Mouse (Mus musculus): ENCODE measurements around the gene Etfb. TPM values are rescaled to one million over a fixed set of nuclear protein-coding genes. Genes with fewer than 3 reads are reported as not detected.

Etfb gene
- total and polyA plus RNA-seq, 3 experiments, result 147 to 201 (median 201) TPM

- no peaks in the 10 kb centered on the region for H3K36me3 ChIP-seq (replicated peaks in 1 of 2; ENCODE audit: control insufficient read depth in 1 of 2, insufficient read depth in 1 of 2, low read length in 1 of 2)
- peaks cover 46% of the 10 kb centered on the region for H3K27me3 ChIP-seq (replicated peaks)
- no peak for TF ChIP-seq RAD21 (IDR thresholded peaks at IDR 0.05; ENCODE audit: low read depth, low read length)
- TF ChIP-seq RCOR1 (conservative IDR thresholded peaks at IDR 0.05; ENCODE audit: low read depth, low read length), result no peak
- no peak for TF ChIP-seq TBP (conservative IDR thresholded peaks at IDR 0.05; ENCODE audit: low read depth, low read length)
- dilution Hi-C loops (cut with MboI; ENCODE audit: extremely low pct_ligation_motif_present, extremely low pct_unique_long_range_greater_than_20kb, low sequenced_read_pairs), result no loop called here
- in situ Hi-C loops (cut with MboI; ENCODE audit: low pct_ligation_motif_present, low pct_unique_long_range_greater_than_20kb, low sequenced_read_pairs), result loop anchor here (25.0 kb wide), 1 partner anchor 306 kb away; the partner anchor contains the start of genes Klk10, Klk8 and Klk9
- H3K4me2 ChIP-seq (ENCODE audit: insufficient read depth, low read depth, poor library complexity, severe bottlenecking), result no peak overlapping the region
- H3K27ac ChIP-seq (ENCODE audit: insufficient read depth, low read depth), result no peak overlapping the region
- peaks cover 13 to 14% of the 10 kb centered on the region in 2 experiments for H3K4me1 ChIP-seq (ENCODE audit: control insufficient read depth in 1 of 2, insufficient read depth in 2 of 2)
- no peak overlapping the region for H3K9ac ChIP-seq (ENCODE audit: insufficient read depth, low read depth)
- H3K79me2 ChIP-seq (replicated peaks; ENCODE audit: control insufficient read depth, extremely low read depth, insufficient read depth, poor library complexity, severe bottlenecking), result no peaks in the 10 kb centered on the region
- no peak overlapping the region for H3K4me3 ChIP-seq (replicated peaks in 1 of 3; ENCODE audit: low read depth in 2 of 3, low read length in 2 of 3, poor library complexity in 1 of 3)
- no peaks in the 10 kb centered on the region for H3K9me3 ChIP-seq (replicated peaks; ENCODE audit: low read length)
- DNase-seq (ENCODE audit: extremely low read depth), result no peak
Observed at GRCm38 (mm10) chr7:43481191-43481590, 37.3 kb downstream of the Etfb start.

GRCm38 (mm10) chr7:43482090-43482716 lies 38.3 kb downstream of the Etfb start:
- Histone ChIP-seq H3K79me2 (replicated peaks; ENCODE audit: control insufficient read depth, extremely low read depth, insufficient read depth, poor library complexity, severe bottlenecking) (no peaks in the 10 kb centered on the region), H3K36me3 (replicated peaks in 1 of 2; ENCODE audit: control insufficient read depth in 1 of 2, insufficient read depth in 1 of 2, low read length in 1 of 2) (no peaks in the 10 kb centered on the region), H3K4me2 (ENCODE audit: insufficient read depth, low read depth, poor library complexity, severe bottlenecking) (no peak overlapping the region), H3K27me3 (replicated peaks) (peaks cover 54% of the 10 kb centered on the region), H3K9ac (ENCODE audit: insufficient read depth, low read depth) (no peak overlapping the region), H3K27ac (ENCODE audit: insufficient read depth, low read depth) (no peak overlapping the region), H3K4me1 (ENCODE audit: control insufficient read depth in 1 of 2, insufficient read depth in 2 of 2) (peaks cover 13 to 22% of the 10 kb centered on the region in 2 experiments), H3K4me3 (replicated peaks in 1 of 3; ENCODE audit: low read depth in 2 of 3, low read length in 2 of 3, poor library complexity in 1 of 3) (no peak overlapping the region), H3K9me3 (replicated peaks; ENCODE audit: low read length) (no peaks in the 10 kb centered on the region)
- no peak for TF ChIP-seq MAX (IDR thresholded peaks at IDR 0.05; ENCODE audit: low read length)
- TF ChIP-seq PAX5 (IDR thresholded peaks at IDR 0.05; ENCODE audit: low read length), result no peak
- no peak for TF ChIP-seq MAFK (IDR thresholded peaks at IDR 0.05; ENCODE audit: insufficient replicate concordance, low read length)
- no peak for TF ChIP-seq TCF12 (IDR thresholded peaks at IDR 0.05; ENCODE audit: low read depth, low read length)
- TF ChIP-seq CHD1 (IDR thresholded peaks at IDR 0.05; ENCODE audit: low read depth, low read length), result no peak
- no peak for TF ChIP-seq ZMIZ1 (IDR thresholded peaks at IDR 0.05; ENCODE audit: low read depth, low read length)
- no peak for TF ChIP-seq CHD2 (IDR thresholded peaks at IDR 0.05; ENCODE audit: low read length)
- no peak for TF ChIP-seq TBP (conservative IDR thresholded peaks at IDR 0.05; ENCODE audit: low read depth, low read length)
- in situ Hi-C loops (cut with MboI; ENCODE audit: low pct_ligation_motif_present, low pct_unique_long_range_greater_than_20kb, low sequenced_read_pairs) (loop anchor here (25.0 kb wide), 1 partner anchor 305 kb away; the partner anchor contains the start of genes Klk10, Klk8 and Klk9), dilution Hi-C loops (cut with MboI; ENCODE audit: extremely low pct_ligation_motif_present, extremely low pct_unique_long_range_greater_than_20kb, low sequenced_read_pairs) (no loop called here)
- DNase-seq (ENCODE audit: extremely low read depth), result no peak

GRCm38 (mm10) chr7:43483236-43483635 lies 39.4 kb downstream of the Etfb start:
- no peak overlapping the region for H3K9ac ChIP-seq (ENCODE audit: insufficient read depth, low read depth)
- no peak for DNase-seq (ENCODE audit: extremely low read depth)
- peaks cover 13 to 23% of the 10 kb centered on the region in 2 experiments for H3K4me1 ChIP-seq (ENCODE audit: control insufficient read depth in 1 of 2, insufficient read depth in 2 of 2)
- peaks cover 52% of the 10 kb centered on the region for H3K27me3 ChIP-seq (replicated peaks)
- no peak overlapping the region for H3K27ac ChIP-seq (ENCODE audit: insufficient read depth, low read depth)
- in situ Hi-C loops (cut with MboI; ENCODE audit: low pct_ligation_motif_present, low pct_unique_long_range_greater_than_20kb, low sequenced_read_pairs) (loop anchor here (25.0 kb wide), 1 partner anchor 304 kb away; the partner anchor contains the start of genes Klk10, Klk8 and Klk9), dilution Hi-C loops (cut with MboI; ENCODE audit: extremely low pct_ligation_motif_present, extremely low pct_unique_long_range_greater_than_20kb, low sequenced_read_pairs) (no loop called here)
- H3K4me3 ChIP-seq (replicated peaks in 1 of 3; ENCODE audit: low read depth in 2 of 3, low read length in 2 of 3, poor library complexity in 1 of 3), result no peak overlapping the region
- H3K36me3 ChIP-seq (replicated peaks in 1 of 2; ENCODE audit: control insufficient read depth in 1 of 2, insufficient read depth in 1 of 2, low read length in 1 of 2), result no peaks in the 10 kb centered on the region
- no peaks in the 10 kb centered on the region for H3K79me2 ChIP-seq (replicated peaks; ENCODE audit: control insufficient read depth, extremely low read depth, insufficient read depth, poor library complexity, severe bottlenecking)
- H3K9me3 ChIP-seq (replicated peaks; ENCODE audit: low read length), result no peaks in the 10 kb centered on the region
- H3K4me2 ChIP-seq (ENCODE audit: insufficient read depth, low read depth, poor library complexity, severe bottlenecking), result no peak overlapping the region
- no peak for TF ChIP-seq EP300 (IDR thresholded peaks at IDR 0.05; ENCODE audit: low read length)
- TF ChIP-seq CHD2 (IDR thresholded peaks at IDR 0.05; ENCODE audit: low read length), result no peak
- no peak for TF ChIP-seq TBP (conservative IDR thresholded peaks at IDR 0.05; ENCODE audit: low read depth, low read length)
- TF ChIP-seq ELF1 (IDR thresholded peaks at IDR 0.05; ENCODE audit: low read depth, low read length), result no peak
- TF ChIP-seq SMC3 (IDR thresholded peaks at IDR 0.05; ENCODE audit: low read depth, low read length), result no peak
- TF ChIP-seq KAT2A (IDR thresholded peaks at IDR 0.05; ENCODE audit: insufficient replicate concordance, low read length), result no peak

Data from CH12.LX (cell line).